Mouse (Mus musculus): ENCODE measurements around the gene Vti1a.

Vti1a gene

GRCm38 (mm10) chr19:55336441-55336840 is 20.3 kb downstream of the Vti1a start:
- TF ChIP-seq GATA4 (IDR thresholded peaks at IDR 0.05; ENCODE audit: insufficient replicate concordance, low read length): no peak

- TF ChIP-seq GATA4 (IDR thresholded peaks at IDR 0.05; ENCODE audit: insufficient replicate concordance, low read length): no peak
These were observed 21.0 kb downstream of the Vti1a start for GRCm38 (mm10) chr19:55337066-55337465.

DNA sequence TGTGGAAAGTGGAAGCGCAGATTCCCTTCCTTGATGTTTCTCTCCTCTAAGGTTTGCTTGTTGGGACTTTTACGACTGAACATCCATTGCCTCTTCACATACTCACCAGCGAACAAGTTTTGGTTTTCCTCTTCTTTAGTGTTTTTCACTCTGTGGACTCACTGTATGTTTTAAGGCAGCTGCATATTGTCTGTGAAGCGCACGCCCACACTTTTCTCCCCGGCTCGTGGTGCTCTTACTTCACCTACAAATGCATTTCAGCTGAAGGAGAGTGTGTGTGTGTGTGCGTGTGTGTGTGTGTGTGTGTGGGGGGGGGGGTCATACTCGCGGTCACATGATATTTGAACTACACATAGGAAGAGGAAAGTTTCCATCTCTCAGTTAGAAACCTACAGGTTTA is 21.6 kb downstream of the Vti1a start:
- TF ChIP-seq GATA4 (IDR thresholded peaks at IDR 0.05; ENCODE audit: insufficient replicate concordance, low read length): no peak

DNA sequence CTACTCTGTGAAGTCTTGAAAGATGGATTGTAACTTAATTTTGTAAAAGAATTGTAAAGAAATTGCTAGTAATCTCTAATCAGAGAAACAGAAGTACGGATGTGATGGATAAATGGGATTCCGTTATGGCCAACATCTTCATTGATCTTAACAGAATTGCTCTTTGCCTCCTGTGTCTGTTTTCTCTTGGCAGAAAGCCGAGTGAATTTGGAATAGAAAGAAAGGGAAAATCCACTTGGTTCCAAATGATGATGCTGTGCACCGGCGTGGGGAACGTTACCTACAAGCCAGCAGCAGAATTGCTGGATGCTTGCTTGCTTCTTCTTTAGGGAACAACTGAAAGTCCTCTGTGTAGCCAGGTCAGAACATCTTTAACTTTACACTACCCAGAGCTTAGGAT is 24.4 kb downstream of the Vti1a start:
- TF ChIP-seq GATA4 (IDR thresholded peaks at IDR 0.05; ENCODE audit: insufficient replicate concordance, low read length): no peak

DNA sequence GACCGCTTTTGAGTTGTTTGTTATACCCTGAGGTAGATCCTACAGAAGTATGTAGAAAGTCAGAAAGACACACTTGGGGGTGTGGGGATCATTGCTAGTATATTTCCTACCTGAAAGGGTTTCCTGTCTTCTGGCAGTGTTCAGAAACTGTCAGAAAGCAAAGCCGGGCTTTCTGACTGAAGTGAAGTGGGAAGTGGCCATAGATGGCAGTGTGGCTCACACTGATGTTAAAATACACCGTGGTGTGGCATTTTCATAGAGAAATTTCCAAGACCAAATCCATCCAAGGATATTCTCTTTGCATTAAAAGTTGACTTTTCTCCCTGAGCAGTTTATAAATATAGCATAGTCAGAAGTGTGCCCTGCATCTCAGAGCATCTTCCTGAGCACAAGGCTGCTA is 25.3 kb downstream of the Vti1a start:
- TF ChIP-seq GATA4 (IDR thresholded peaks at IDR 0.05; ENCODE audit: insufficient replicate concordance, low read length): no peak

DNA sequence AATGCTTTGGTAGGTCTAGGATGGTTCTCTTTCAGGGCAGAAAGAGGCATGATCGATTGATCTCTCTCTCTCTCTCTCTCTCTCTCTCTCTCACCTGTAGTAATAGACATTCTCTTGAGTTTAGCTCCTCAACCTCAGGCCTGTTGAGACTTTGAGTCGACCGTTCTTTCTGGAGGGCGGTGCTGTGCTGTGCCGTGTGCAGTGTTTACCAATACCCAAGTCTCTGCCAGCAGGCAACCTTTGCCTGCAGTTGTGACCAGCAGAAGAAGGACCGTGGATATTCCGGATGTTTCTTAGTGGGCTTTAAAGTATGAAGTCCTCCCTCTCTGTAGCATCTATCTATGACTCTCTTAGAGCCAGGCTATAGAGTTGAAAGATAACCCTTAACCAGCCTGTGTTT is 26.3 kb downstream of the Vti1a start:
- TF ChIP-seq GATA4 (IDR thresholded peaks at IDR 0.05; ENCODE audit: insufficient replicate concordance, low read length): no peak

DNA sequence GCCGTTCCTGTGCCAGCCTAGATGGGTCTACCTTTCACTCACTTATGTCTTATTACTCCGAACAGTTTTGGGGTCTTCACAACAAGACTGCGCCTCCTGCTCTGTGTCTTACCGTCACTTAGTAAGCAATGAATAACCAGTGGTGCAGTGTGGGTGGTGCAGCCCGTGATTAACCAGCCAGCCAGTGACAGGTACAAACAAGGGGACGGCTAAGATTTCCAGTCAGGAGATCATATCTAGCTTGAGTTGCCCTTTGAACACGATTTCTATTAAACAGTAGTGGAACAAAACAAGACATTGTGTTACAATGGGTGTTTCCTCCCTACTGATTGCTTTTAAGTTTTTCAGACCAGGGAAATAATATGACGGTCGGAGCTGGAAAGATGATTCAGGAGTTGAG is 27.2 kb downstream of the Vti1a start:
- TF ChIP-seq GATA4 (IDR thresholded peaks at IDR 0.05; ENCODE audit: insufficient replicate concordance, low read length): no peak

GRCm38 (mm10) chr19:55348187-55348586 is 32.1 kb downstream of the Vti1a start:
- TF ChIP-seq GATA4 (IDR thresholded peaks at IDR 0.05; ENCODE audit: insufficient replicate concordance, low read length): no peak

DNA sequence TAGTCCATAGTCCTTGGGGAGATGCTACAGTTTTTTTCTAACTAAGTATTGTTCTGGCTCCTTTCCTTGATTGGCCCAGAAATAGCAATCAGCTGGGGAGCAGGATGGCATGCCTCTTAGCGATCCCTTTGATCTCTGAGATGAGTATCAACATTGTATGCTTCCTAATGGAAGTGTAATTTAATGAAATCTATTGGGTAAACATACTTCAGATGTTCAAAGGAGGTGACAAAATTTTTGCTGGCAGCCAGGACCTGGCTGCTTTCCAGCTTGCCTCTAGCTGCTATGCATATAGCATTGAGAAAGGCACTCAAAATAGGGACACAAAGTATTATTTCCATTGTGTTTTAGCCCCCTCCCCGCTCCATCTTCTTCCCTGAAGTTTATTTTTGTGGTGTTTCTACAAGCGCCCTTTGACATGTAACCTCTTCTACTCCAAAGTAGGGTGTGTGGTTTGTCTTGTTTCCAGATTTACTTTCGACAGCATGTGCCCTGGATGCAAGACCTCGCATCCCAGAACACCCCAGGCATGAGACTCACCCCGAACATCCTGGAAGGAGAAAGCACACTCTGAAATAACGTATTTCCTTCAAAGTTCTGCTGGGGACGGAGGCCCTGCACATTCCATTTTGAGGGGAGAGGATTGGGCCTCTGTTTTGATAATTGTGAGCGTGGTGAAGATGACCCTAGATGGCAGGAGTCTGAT is 34.7 kb downstream of the Vti1a start:
- no peak for TF ChIP-seq GATA4 (IDR thresholded peaks at IDR 0.05; ENCODE audit: insufficient replicate concordance, low read length)

DNA sequence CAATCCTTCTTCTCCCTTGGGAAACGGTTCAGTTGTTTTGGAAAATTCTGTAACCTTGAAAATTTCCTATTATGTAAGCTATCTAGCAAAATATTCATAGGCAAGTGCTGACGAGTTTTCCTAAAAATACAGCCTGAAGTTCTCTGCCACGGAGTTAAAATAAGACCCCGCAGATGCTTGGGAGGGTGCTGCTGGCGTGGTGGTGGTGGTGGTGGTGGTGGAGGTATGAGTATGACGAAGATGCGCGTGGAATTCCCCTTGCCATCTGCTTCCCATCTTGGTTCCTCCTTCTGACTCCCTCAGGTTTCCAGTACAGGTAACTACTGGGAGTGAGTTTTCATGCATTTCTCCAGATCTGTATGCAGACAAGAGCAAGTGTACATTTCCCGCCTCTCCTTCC is 46.5 kb downstream of the Vti1a start:
- TF ChIP-seq GATA4 (IDR thresholded peaks at IDR 0.05; ENCODE audit: insufficient replicate concordance, low read length): no peak

- TF ChIP-seq GATA4 (IDR thresholded peaks at IDR 0.05; ENCODE audit: insufficient replicate concordance, low read length): no peak
These were observed 53.6 kb downstream of the Vti1a start for GRCm38 (mm10) chr19:55369691-55370090.

GRCm38 (mm10) chr19:55376331-55376730 is 60.2 kb downstream of the Vti1a start:
- no peak for TF ChIP-seq GATA4 (IDR thresholded peaks at IDR 0.05; ENCODE audit: insufficient replicate concordance, low read length)

DNA sequence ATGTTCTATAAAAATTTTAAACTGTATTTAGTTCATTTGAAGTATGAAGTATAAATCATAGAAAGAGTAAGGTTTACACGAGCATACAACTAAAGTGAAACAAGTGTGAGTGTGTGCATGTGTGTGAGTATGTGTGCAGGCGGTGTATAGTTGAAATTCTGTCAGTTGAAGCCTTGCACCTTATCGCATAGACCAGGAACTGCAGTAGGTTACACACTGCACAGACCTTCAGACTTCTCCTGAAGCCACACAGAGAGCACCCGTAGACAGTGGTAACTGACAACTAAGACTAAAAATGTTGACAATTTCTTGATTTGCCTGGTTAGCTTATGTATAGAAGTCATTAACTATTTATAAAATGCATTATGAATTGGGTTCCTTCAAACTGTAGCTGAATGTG is 61.4 kb downstream of the Vti1a start:
- TF ChIP-seq GATA4 (IDR thresholded peaks at IDR 0.05; ENCODE audit: insufficient replicate concordance, low read length): no peak

GRCm38 (mm10) chr19:55378884-55379283 is 62.8 kb downstream of the Vti1a start:
- TF ChIP-seq GATA4 (IDR thresholded peaks at IDR 0.05; ENCODE audit: insufficient replicate concordance, low read length): no peak

GRCm38 (mm10) chr19:55380764-55381163 is 64.7 kb downstream of the Vti1a start:
- TF ChIP-seq GATA4 (IDR thresholded peaks at IDR 0.05; ENCODE audit: insufficient replicate concordance, low read length): no peak

DNA sequence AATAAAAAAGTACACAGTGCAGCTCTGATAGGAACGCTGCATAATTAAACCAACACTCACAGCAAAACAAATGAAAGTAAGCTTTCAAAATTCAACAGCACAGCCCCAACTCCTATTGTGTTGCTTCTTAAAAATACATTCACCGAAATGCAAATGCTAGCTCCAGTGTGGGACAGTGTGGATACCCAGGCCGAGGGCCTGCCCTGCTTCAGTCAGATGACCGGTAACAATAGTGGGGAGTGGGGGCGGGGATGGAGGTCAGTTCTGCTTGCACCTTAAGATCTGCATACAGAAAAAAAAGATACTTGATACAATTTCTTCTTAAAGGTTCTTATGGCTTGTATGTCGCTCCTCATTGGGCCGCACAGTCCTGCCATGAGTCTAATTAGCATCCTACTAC is 65.2 kb downstream of the Vti1a start:
- no peak for TF ChIP-seq GATA4 (IDR thresholded peaks at IDR 0.05; ENCODE audit: insufficient replicate concordance, low read length)

DNA sequence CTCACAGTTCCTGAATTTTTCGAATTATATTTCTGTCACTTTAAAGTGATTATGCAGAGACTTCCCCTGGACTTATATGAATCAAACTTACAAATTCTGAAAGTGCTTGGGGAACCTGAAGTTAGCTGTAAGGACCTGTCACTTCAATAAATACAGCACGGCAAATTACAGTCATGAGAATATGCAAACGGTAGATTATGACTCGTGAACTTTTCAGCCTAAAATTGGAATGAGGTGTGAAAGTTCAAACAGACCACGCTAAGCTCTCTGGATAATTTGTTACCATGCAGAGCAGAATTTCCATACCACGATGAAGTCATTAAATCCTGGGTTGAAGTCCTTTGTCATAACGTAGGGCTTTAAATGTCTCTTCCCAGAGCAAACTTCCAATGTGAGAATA is 66.7 kb downstream of the Vti1a start:
- TF ChIP-seq GATA4 (IDR thresholded peaks at IDR 0.05; ENCODE audit: insufficient replicate concordance, low read length): no peak

Measured in liver, adult (tissue).